Mouse (Mus musculus): ENCODE data around the gene Pcna.

Pcna gene

DNA sequence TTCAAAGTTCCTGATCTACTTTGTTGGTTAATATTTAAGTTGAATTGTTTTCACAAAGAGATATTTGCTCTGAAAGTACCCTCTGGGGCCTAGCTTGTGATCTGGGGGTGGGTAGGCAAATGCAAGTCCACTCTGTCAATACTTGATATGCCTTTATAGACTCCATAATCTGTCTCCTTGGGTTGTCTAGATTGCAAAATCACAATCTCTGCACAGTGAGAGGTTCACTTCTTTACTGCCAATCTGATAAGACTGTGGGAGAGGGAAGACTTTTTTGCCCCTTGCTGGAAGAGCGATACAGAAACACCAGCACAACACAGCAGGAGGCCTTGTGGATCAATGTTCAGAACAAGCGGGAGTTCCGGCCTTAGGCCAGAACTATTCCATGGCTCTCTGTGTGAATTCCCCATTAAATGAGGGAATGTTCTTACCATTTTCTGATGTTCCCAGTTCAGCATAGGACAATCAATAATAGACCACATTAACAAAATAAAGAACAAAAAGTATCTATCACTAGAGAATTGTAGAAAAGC is 20.6 kb downstream of the Pcna start:
- DNase-seq: no peak

DNA sequence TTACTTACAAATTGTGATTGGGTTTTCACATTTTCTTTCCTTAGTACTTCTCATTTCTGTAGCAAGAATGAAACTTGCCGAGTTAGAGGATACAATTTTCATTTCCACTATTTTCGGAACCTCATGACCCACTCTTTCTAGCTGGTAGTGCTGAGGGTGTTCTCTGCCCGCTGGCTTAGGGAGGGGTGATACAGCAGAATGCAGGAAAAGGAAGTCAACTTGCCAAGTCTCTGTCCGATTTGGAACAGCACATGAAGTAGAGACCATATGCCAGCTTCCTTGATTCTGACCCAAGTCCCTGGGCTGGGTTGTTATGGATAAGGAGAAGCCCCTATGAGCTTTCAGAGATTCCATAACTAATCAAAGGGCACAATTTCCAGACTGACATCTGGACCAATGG is 28.8 kb downstream of the Pcna start:
- DNase-seq: no peak

DNA sequence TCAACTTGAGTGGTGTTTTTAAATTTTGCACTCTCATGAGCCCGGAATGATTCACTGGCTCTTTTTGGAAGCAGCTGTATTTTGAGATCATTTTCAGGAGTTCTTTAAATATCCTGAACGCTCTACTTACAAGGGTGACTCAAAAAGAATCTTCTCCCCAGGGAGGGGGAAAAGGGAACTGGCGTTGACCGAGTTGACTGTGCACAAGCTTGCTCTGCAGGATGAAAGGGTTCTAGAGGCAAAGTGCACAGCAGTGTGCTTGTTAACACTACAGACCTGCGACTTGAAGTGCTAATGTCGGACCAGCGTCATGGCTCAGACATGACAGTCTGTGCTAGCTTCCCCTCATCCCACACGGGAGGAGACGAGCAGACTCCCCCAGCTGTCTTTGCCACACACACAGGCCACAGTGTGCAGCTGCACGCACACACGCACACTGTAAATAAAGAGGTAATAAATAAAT is 31.5 kb downstream of the Pcna start:
- DNase-seq: peak; percentile 9

DNA sequence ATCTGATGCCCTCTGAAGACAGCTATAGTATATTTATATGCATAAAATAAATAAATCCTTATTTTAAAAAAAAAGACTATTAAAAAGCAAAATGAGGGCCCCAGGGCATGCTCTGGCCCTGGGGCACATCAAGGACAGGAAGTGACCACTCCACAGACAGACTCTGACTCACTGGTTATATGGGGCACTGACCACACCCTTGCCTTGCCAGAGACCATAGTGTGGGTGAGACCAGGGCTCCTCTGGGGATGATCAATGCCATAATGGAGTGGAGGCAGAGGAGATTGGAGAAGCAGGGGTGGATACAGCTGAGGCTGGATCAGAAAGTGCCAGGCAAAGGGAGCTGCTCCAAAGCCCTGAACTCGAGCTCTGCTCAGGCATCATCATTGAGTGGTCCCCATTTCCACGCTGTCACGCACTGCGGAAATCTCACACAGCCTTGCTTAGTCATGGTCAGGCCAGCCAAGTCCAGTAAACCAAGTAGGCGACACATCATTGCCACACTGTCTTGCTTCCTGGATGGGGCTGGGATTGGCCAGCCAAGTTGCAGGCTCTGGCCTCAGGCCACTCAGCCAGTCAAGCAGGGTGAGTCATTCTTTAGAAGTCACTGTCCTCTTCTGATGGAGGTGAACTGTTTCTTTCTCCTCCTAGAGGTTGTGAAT is 41.0 kb downstream of the Pcna start:
- no peak for DNase-seq

DNA sequence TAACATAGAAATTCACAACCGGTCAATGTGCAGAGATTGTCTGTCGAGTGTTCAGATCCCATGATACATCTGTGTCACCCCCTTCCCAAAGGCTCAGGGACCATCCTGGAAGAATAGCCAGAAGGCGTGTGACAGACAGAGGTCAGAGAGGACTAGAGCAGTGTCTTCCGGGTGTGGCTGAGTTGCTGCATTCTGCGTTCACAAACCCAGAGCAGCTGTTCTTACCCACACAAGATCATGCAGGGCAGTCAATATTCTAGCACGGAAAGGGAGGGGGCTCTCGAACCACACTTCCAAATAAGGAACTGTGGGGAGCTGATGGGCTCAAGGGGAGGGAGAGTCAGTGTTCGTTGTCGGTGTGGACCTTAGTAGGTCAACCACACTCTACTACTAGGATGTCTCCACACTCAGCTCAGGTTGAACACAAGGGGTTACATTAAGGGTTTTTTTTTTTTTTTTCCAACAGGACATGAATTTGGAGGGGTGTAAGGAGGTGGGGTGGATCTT is 42.3 kb downstream of the Pcna start:
- no peak for DNase-seq

DNA sequence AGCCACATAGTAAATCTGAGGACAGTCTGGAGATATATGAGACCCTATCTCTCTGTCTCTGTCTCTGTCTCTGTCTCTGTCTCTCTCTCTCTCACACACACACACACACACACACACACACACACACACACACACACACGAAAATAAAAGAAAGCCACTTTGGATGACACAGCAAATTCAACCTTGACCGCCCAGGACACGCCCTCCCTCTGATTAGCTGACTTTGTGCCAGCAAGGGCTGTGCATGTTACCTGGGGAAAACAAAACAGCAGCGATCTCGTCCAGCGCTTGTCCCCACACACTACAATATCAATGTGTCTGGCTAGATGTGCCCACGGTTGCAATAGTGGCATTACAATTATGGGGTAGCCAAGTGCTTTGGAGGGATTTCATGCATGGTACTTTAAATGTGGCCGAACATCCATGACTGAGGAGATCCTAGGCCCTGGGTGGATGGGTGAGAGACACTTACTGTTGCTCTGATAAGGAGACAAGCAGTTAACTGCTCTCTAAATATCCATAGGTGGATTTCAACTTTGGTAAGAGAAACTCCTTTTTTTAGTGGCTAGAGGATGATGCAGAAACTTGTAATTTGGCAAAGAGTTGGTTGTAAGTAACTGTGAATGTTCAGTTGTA is 44.8 kb downstream of the Pcna start:
- no peak for DNase-seq

DNA sequence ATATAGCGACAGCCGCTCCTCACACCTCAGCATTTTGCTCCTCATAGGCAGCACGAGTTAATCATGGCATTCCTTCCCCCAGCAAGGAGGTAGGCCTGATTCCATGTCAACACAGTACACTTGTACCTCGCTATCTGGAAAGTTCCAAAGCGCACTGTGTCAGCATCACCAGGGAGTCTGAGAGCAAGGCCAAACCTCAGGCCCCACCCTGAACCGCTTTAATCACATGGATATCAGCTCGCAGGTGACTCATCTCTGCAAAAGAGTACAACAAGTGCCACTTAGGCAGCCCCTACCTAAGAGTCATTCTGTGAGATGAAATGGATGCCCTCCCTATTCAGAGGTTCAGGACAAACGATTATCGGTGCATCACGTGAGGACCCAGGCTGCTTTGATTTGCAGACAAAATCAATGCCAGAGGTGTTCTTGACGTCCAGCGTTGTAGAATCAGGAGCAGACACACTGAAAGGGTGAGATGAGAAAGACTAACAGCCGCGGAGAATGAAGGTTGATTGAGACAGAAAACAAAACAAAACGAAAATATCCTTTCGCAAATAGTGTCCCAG is 46.7 kb downstream of the Pcna start:
- DNase-seq: no peak

DNA sequence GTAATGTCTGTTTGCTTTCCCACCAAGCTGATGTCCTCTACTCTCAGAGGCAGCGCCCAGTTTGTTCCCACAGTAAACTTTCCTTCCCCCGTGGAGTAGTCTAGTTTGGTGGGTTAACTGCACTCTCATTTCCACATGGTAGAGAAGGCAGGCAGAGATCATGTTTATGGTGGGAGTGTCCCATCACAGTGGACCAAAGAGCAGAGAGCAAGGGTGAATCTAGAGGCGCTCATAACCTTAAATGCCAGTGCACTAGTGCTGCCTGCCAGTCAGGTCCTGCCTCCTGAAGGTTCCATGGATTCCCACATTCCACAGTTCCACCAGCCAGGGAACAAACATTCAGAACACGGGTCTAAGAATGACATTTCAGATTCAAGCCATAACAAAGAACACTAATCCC is 47.6 kb downstream of the Pcna start:
- DNase-seq: no peak

DNA sequence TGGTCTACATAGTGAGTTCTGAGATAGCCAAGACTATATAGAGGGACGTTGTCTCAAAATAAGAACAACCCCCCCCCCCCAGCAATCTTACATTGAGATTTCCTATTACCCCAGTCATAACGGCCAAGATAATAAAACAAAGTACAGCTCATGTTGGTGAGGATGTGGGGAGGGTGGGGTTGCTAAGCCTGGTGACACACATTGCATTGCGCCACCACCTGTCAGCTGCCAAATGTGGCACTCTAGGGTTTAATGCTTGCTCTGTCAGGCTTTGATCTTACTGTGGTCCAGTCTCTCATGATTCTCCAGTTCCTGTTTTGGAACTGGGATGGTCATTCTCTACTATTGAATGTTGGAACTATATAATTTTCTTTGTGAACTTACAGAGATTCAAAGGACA is 49.3 kb downstream of the Pcna start:
- DNase-seq: no peak

DNA sequence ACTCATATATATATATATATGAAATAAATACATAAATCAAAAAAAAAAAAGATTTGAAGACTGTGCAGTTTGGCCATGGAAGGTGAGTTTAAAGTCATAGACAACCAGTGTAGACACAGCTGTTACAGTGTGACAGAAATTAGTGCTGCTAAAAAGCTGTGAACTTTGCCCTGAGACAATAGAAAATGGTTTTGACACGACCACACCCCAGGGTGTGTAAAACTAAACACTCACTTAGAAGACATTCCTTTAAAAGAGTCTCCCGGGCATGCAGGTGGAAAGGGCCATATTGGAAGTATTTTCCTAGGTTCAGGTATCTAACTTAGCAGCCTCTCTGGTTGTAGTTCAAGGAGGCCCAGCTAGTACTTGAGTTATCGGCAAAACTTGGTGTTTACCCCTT is 49.9 kb downstream of the Pcna start:
- no peak for DNase-seq

Data from right cerebral cortex, postnatal 4 days (tissue).